In the genomic region with DNA sequence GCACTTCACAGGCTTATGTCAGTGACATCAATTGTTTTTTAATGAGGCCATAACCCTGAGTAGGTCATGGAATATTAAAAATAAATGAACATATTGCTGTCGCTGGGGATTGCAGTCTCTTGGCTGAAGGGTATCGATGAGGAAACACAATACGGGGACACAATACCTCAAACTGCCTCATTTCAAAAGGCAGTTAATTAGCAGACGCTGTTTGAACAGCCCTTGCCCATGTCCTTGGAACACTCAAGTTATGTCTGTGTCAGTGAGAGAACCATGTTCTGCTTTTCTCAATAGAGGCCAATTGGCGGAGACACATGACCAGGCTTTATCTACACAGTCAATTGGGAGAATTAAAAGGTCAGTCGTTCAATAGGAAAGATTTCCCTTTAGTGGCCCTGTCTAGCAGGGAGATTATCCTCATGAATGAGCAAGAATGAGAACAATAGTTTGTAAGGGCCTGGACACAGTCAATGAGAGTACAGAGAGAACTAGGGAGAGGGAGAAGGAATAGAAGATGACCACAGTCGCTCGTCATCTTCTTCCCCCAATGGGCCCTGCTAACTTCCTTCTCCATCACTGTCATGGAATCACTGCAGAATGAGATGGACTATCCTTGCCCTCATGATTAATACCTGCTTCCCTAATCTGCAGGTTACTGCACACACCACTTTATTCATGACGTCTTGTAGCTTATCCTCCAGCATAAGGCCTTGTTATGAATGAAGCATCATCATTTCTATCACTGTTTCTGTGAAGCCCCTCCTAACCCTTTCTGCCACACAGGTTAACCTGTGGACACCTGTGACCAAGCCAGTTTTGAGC, we compare ENCODE assay signal across 12 mouse cellular contexts.
DNase-seq lines count a peak whose midpoint lies in the region; ATAC-seq and TF ChIP-seq lines count a peak whose summit lies in the region.
"Had no signal": no experiment of that assay in that cellular context is flagged by ENCODE, and none has a peak within 500 bp of the region (broad histone marks: within the 10 kb centered on the region; RNA-seq: fewer than 3 reads in every experiment).

No protein-coding gene starts in this region.

- no peak overlapping the region for H3K9ac ChIP-seq in forebrain, postnatal 0 days
- H3K9ac ChIP-seq in forebrain, embryonic 11.5 days (ENCODE audit: low read length), result no peak overlapping the region
- H3K9ac ChIP-seq in lung, postnatal 0 days (replicated peaks; ENCODE audit: low read depth), result no peak overlapping the region
- H3K9ac ChIP-seq in neural tube, embryonic 11.5 days (ENCODE audit: low read length), result no peak overlapping the region
- H3K9ac ChIP-seq: heart, embryonic 15.5 days had no signal

- peaks cover 32% of the 10 kb centered on the region; the same call in 1 of the 2 replicates for H3K27me3 ChIP-seq in forebrain, embryonic 10.5 days (ENCODE audit: poor library complexity, severe bottlenecking)
- no peaks in the 10 kb centered on the region for H3K27me3 ChIP-seq in forebrain, postnatal 0 days (ENCODE audit: insufficient read depth, low read length)
- H3K27me3 ChIP-seq in forebrain, embryonic 11.5 days (ENCODE audit: control insufficient read depth, insufficient read depth, low read length), result 0 out of 2 replicates have a peak, but pooled peaks cover 2% of the 10 kb centered on the region
- H3K27me3 ChIP-seq in lung, postnatal 0 days (replicated peaks; ENCODE audit: insufficient read depth, low read length), result no peaks in the 10 kb centered on the region
- no peaks in the 10 kb centered on the region for H3K27me3 ChIP-seq in neural tube, embryonic 11.5 days (ENCODE audit: control insufficient read depth, insufficient read depth, low read length)
- H3K27me3 ChIP-seq: heart, embryonic 15.5 days had no signal

- no peak for TF ChIP-seq CTCF in forebrain, postnatal 0 days (IDR thresholded peaks at IDR 0.05; ENCODE audit: low read depth)
- TF ChIP-seq CTCF in lung, postnatal 0 days (IDR thresholded peaks at IDR 0.05), result peak; percentile 18; the same call in 1 of the 2 replicates

- ATAC-seq in forebrain, postnatal 0 days, result no peak
- ATAC-seq in forebrain, embryonic 11.5 days (replicated peaks; ENCODE audit: low FRiP score), result peak; percentile 92
- peak; percentile 88 for ATAC-seq in lung, postnatal 0 days
- ATAC-seq in neural tube, embryonic 11.5 days (ENCODE audit: insufficient read depth, low FRiP score, low TSS enrichment), result peak; percentile 72
- ATAC-seq in frontal cortex, adult (ENCODE audit: low TSS enrichment), result no peak

- H3K4me1 ChIP-seq in forebrain, embryonic 10.5 days, result peaks cover 27% of the 10 kb centered on the region
- H3K4me1 ChIP-seq in forebrain, postnatal 0 days (ENCODE audit: insufficient read depth), result no peaks in the 10 kb centered on the region
- H3K4me1 ChIP-seq in forebrain, embryonic 11.5 days (replicated peaks; ENCODE audit: control insufficient read depth, insufficient read depth, low read length), result peaks cover 6% of the 10 kb centered on the region; the same call in 1 of the 2 replicates
- H3K4me1 ChIP-seq in lung, postnatal 0 days (ENCODE audit: insufficient read depth, low read depth, low read length), result no peaks in the 10 kb centered on the region
- no peaks in the 10 kb centered on the region; the same call in 1 of the 2 replicates for H3K4me1 ChIP-seq in neural tube, embryonic 11.5 days (ENCODE audit: control insufficient read depth, insufficient read depth, low read length)
- H3K4me1 ChIP-seq: heart, embryonic 15.5 days had no signal

- H3K36me3 ChIP-seq in forebrain, embryonic 10.5 days (replicated peaks), result no peaks in the 10 kb centered on the region
- H3K36me3 ChIP-seq in forebrain, postnatal 0 days (ENCODE audit: insufficient read depth), result no peaks in the 10 kb centered on the region
- H3K36me3 ChIP-seq in forebrain, embryonic 11.5 days (ENCODE audit: control insufficient read depth, insufficient read depth, low read length), result no peaks in the 10 kb centered on the region
- H3K36me3 ChIP-seq in lung, postnatal 0 days (ENCODE audit: insufficient read depth, low read length), result no peaks in the 10 kb centered on the region
- H3K36me3 ChIP-seq in neural tube, embryonic 11.5 days (ENCODE audit: control insufficient read depth, insufficient read depth, low read length), result no peaks in the 10 kb centered on the region
- H3K36me3 ChIP-seq: heart, embryonic 15.5 days had no signal

- H3K4me3 ChIP-seq in forebrain, embryonic 10.5 days, result no peak overlapping the region
- no peak overlapping the region for H3K4me3 ChIP-seq in forebrain, postnatal 0 days (ENCODE audit: low read depth, low read length)
- no peak overlapping the region for H3K4me3 ChIP-seq in forebrain, embryonic 11.5 days (ENCODE audit: low read depth, low read length)
- H3K4me3 ChIP-seq in lung, postnatal 0 days (ENCODE audit: low read depth, low read length), result no peak overlapping the region
- H3K4me3 ChIP-seq in neural tube, embryonic 11.5 days (ENCODE audit: low read depth, low read length), result no peak overlapping the region
- H3K4me3 ChIP-seq: heart, embryonic 15.5 days had no signal

- peak; percentile 59; the same call in 1 of the 2 replicates for TF ChIP-seq EP300 in lung, postnatal 0 days (IDR thresholded peaks at IDR 0.05)

- DNase-seq in forebrain, embryonic 10.5 days (ENCODE audit: extremely low spot score, low spot score), result peak; percentile 33
- DNase-seq in forebrain, postnatal 0 days, result no peak
- DNase-seq in forebrain, embryonic 11.5 days (ENCODE audit: low spot score), result peak; percentile 46
- peak; percentile 69 for DNase-seq in lung, postnatal 0 days (ENCODE audit: low spot score)
- peak; percentile 41 for DNase-seq in neural tube, embryonic 11.5 days (ENCODE audit: low spot score)
- DNase-seq in urinary bladder, postnatal 14 days (ENCODE audit: low spot score), result no peak
- no peak for DNase-seq in heart, postnatal 4 days
- DNase-seq: adrenal gland, postnatal 25 days; kidney, postnatal 36 days; liver had no signal

- no peak overlapping the region for H3K27ac ChIP-seq in forebrain, embryonic 10.5 days
- no peak overlapping the region for H3K27ac ChIP-seq in forebrain, postnatal 0 days (ENCODE audit: low read depth, low read length)
- H3K27ac ChIP-seq in forebrain, embryonic 11.5 days (ENCODE audit: low read depth, low read length), result no peak overlapping the region
- no peak overlapping the region for H3K27ac ChIP-seq in lung, postnatal 0 days (ENCODE audit: low read length)
- no peak overlapping the region for H3K27ac ChIP-seq in neural tube, embryonic 11.5 days (ENCODE audit: low read depth, low read length)
- H3K27ac ChIP-seq: heart, embryonic 15.5 days had no signal

- H3K9me3 ChIP-seq in forebrain, embryonic 10.5 days, result no peaks in the 10 kb centered on the region
- H3K9me3 ChIP-seq in forebrain, postnatal 0 days (ENCODE audit: low read length), result no peaks in the 10 kb centered on the region
- no peaks in the 10 kb centered on the region for H3K9me3 ChIP-seq in forebrain, embryonic 11.5 days (ENCODE audit: control insufficient read depth, low read length)
- no peaks in the 10 kb centered on the region for H3K9me3 ChIP-seq in lung, postnatal 0 days (ENCODE audit: low read length)
- H3K9me3 ChIP-seq in neural tube, embryonic 11.5 days (ENCODE audit: control insufficient read depth, low read length), result no peaks in the 10 kb centered on the region
- H3K9me3 ChIP-seq: heart, embryonic 15.5 days had no signal

- no peak overlapping the region for H3K4me2 ChIP-seq in forebrain, postnatal 0 days (ENCODE audit: low read depth)
- H3K4me2 ChIP-seq in forebrain, embryonic 11.5 days (ENCODE audit: low read depth, low read length, severe bottlenecking), result no peak overlapping the region
- H3K4me2 ChIP-seq in lung, postnatal 0 days (replicated peaks; ENCODE audit: low read depth, low read length), result no peak overlapping the region
- H3K4me2 ChIP-seq in neural tube, embryonic 11.5 days (ENCODE audit: low read depth), result no peak overlapping the region
- H3K4me2 ChIP-seq: heart, embryonic 15.5 days had no signal

- WGBS in forebrain, embryonic 10.5 days, result 27% methylated on average over 9 of the region's 9 CpGs
- WGBS in forebrain, postnatal 0 days, result 20% methylated on average over 9 of the region's 9 CpGs
- WGBS in forebrain, embryonic 11.5 days, result 16% methylated on average over 9 of the region's 9 CpGs
- WGBS in lung, postnatal 0 days, result 72% methylated on average over 9 of the region's 9 CpGs
- 33% methylated on average over 9 of the region's 9 CpGs for WGBS in neural tube, embryonic 11.5 days

Comparison
In these comparisons a context has a peak if more than half of its experiments do, and no peak if none do; other contexts are left out.
1. DNase-seq: peak in forebrain, embryonic 10.5 days (single experiment), forebrain, embryonic 11.5 days (single experiment), lung, postnatal 0 days (single experiment) and neural tube, embryonic 11.5 days (single experiment); none in forebrain, postnatal 0 days (single experiment), urinary bladder, postnatal 14 days (single experiment) and heart, postnatal 4 days (single experiment).
2. ATAC-seq: peak in forebrain, embryonic 11.5 days (single experiment), lung, postnatal 0 days (single experiment) and neural tube, embryonic 11.5 days (single experiment); none in forebrain, postnatal 0 days (single experiment) and frontal cortex, adult (single experiment).